11 mouse cellular contexts compared by ENCODE assay signal in the genomic region with DNA sequence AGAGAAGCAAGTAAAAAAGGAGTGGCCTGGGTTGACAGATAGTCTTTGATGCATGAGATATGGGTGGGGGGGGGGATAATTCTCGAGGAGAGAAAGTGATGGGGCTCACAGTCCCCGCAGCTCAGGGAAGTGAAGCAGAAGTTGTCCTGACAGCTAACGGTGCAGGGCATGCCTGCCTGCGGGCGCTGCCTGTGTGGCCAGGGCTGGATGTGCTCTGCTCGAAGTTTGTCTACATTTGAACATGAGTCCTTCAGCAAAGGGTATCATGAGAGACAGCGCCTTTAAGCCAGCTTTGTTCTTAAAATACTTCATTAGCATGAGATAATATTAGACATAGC. TPM values are rescaled to one million over a fixed set of nuclear protein-coding genes. Genes with fewer than 3 reads are reported as not detected.
DNase-seq lines count a peak whose midpoint lies in the region; ATAC-seq and TF ChIP-seq lines count a peak whose summit lies in the region.
"Had no signal": no experiment of that assay in that cellular context is flagged by ENCODE, and none has a peak within 500 bp of the region (broad histone marks: within the 10 kb centered on the region; RNA-seq: fewer than 3 reads in every experiment).

No protein-coding gene starts in this region.

- no peak for ATAC-seq in heart, embryonic 16.5 days (replicated peaks; ENCODE audit: extremely low read depth, insufficient read depth, low FRiP score)
- peak; percentile 58; the same call in 1 of the 2 replicates for ATAC-seq in forebrain, postnatal 0 days
- ATAC-seq in midbrain, embryonic 12.5 days (ENCODE audit: low FRiP score, low read depth) = peak; percentile 39; the same call in 1 of the 2 replicates

- TF ChIP-seq POLR2A in bone marrow macrophage, adult 2 months (IDR thresholded peaks at IDR 0.05; ENCODE audit: borderline replicate concordance, low read depth, low read length) = no peak

- peak overlapping the region; percentile 18 for H3K4me3 ChIP-seq in heart, embryonic 16.5 days (ENCODE audit: low read length)
- H3K4me3 ChIP-seq in bone marrow macrophage, adult 2 months (ENCODE audit: insufficient read depth, low read length) = peak overlapping the region; percentile 55
- H3K4me3 ChIP-seq in forebrain, postnatal 0 days (ENCODE audit: low read depth, low read length) = peak overlapping the region; percentile 24; the same call in 1 of the 2 replicates
- H3K4me3 ChIP-seq in midbrain, embryonic 12.5 days = no peak overlapping the region

- WGBS in heart, embryonic 16.5 days = 41% methylated on average over 7 of the region's 7 CpGs
- 40% methylated on average over 7 of the region's 7 CpGs for WGBS in forebrain, postnatal 0 days
- WGBS in midbrain, embryonic 12.5 days = 68% methylated on average over 7 of the region's 7 CpGs

- peaks cover 7% of the 10 kb centered on the region for H3K27me3 ChIP-seq in heart, embryonic 16.5 days (ENCODE audit: control insufficient read depth, insufficient read depth, low read length)
- no peaks in the 10 kb centered on the region for H3K27me3 ChIP-seq in forebrain, postnatal 0 days (ENCODE audit: insufficient read depth, low read length)
- H3K27me3 ChIP-seq in midbrain, embryonic 12.5 days = no peaks in the 10 kb centered on the region

- H3K36me3 ChIP-seq in heart, embryonic 16.5 days (ENCODE audit: control insufficient read depth, insufficient read depth) = no peaks in the 10 kb centered on the region
- no peaks in the 10 kb centered on the region for H3K36me3 ChIP-seq in forebrain, postnatal 0 days (ENCODE audit: insufficient read depth)
- no peaks in the 10 kb centered on the region for H3K36me3 ChIP-seq in midbrain, embryonic 12.5 days

- peak overlapping the region; percentile 13; the same call in 1 of the 2 replicates for H3K9ac ChIP-seq in heart, embryonic 16.5 days (ENCODE audit: low read length)
- no peak overlapping the region for H3K9ac ChIP-seq in forebrain, postnatal 0 days
- no peak overlapping the region for H3K9ac ChIP-seq in midbrain, embryonic 12.5 days (replicated peaks)

- no peaks in the 10 kb centered on the region for H3K4me1 ChIP-seq in heart, embryonic 16.5 days (ENCODE audit: control insufficient read depth, insufficient read depth, low read length)
- no peaks in the 10 kb centered on the region for H3K4me1 ChIP-seq in bone marrow macrophage, adult 2 months (ENCODE audit: control insufficient read depth, insufficient read depth, low read length)
- H3K4me1 ChIP-seq in forebrain, postnatal 0 days (ENCODE audit: insufficient read depth) = no peaks in the 10 kb centered on the region
- peaks cover 9% of the 10 kb centered on the region; the same call in 1 of the 2 replicates for H3K4me1 ChIP-seq in midbrain, embryonic 12.5 days

- H3K4me2 ChIP-seq in heart, embryonic 16.5 days (ENCODE audit: low read depth, low read length) = peak overlapping the region; percentile 52
- peak overlapping the region; percentile 45 for H3K4me2 ChIP-seq in forebrain, postnatal 0 days (ENCODE audit: low read depth)
- H3K4me2 ChIP-seq in midbrain, embryonic 12.5 days (replicated peaks) = peak overlapping the region; percentile 11; the same call in 1 of the 2 replicates

- H3K27ac ChIP-seq in heart, embryonic 16.5 days (ENCODE audit: low read length) = no peak overlapping the region
- no peak overlapping the region for H3K27ac ChIP-seq in bone marrow macrophage, adult 2 months (ENCODE audit: insufficient read depth, low read depth, low read length)
- no peak overlapping the region for H3K27ac ChIP-seq in forebrain, postnatal 0 days (ENCODE audit: low read depth, low read length)
- no peak overlapping the region for H3K27ac ChIP-seq in midbrain, embryonic 12.5 days (replicated peaks)
- H3K27ac ChIP-seq: macrophage had no signal

- no peak for TF ChIP-seq CTCF in bone marrow macrophage, adult 2 months (IDR thresholded peaks at IDR 0.05; ENCODE audit: low read depth, low read length)
- no peak for TF ChIP-seq CTCF in forebrain, postnatal 0 days (IDR thresholded peaks at IDR 0.05; ENCODE audit: low read depth)

- no peak for DNase-seq in heart, adult 18-20 months
- no peak for DNase-seq in forebrain, postnatal 0 days
- DNase-seq in right cerebral cortex, postnatal 25 days = no peak
- no peak for DNase-seq in adrenal gland, postnatal 36 days
- DNase-seq in right cerebral cortex, adult 18-20 months = no peak
- DNase-seq: cerebellum, adult 11 months; gastrocnemius, postnatal 25 days had no signal

- H3K9me3 ChIP-seq in heart, embryonic 16.5 days (replicated peaks; ENCODE audit: control insufficient read depth, low read length) = no peaks in the 10 kb centered on the region
- H3K9me3 ChIP-seq in forebrain, postnatal 0 days (ENCODE audit: low read length) = no peaks in the 10 kb centered on the region
- H3K9me3 ChIP-seq in midbrain, embryonic 12.5 days = no peaks in the 10 kb centered on the region

RNA-seq across cellular contexts. Expression of gene Erich3, which starts 16.2 kb away (rescaled TPM):
- polyA plus RNA-seq in heart, embryonic 16.5 days (2015; fragmentation: Nextera tagmentation; extraction: Ambion mirVana) = 0.44 and 0.53 TPM in 2 replicates
- total RNA-seq in heart, adult 18-20 months (2021) = under 1 TPM; 0.07 to 0.39 TPM
- polyA plus RNA-seq in bone marrow macrophage, adult 2 months (2012; ENCODE audit: insufficient read depth, insufficient read length, missing spikeins) = not detected in 2 replicates
- 3.4 and 3.5 TPM in 2 replicates for total RNA-seq in forebrain, postnatal 0 days (2014; rRNA removed)
- 1.9 and 2.7 TPM in 2 replicates for polyA plus RNA-seq in forebrain, postnatal 0 days (2015; fragmentation: Nextera tagmentation; extraction: Ambion mirVana)
- polyA plus RNA-seq in midbrain, embryonic 12.5 days (2016; fragmentation: Nextera tagmentation; extraction: Ambion mirVana) = 0.77 and 1.7 TPM in 2 replicates
- total RNA-seq in adrenal gland, postnatal 36 days (2021) = under 1 TPM; 0.13 to 0.36 TPM
- total RNA-seq: gastrocnemius, postnatal 25 days had no signal
- polyA plus RNA-seq: macrophage had no signal

RNA-seq across cellular contexts. Expression of gene Tyw3, which starts 50.5 kb away (rescaled TPM):
- 6.8 and 10.3 TPM in 2 replicates for polyA plus RNA-seq in heart, embryonic 16.5 days (2015; fragmentation: Nextera tagmentation; extraction: Ambion mirVana)
- 1 to 10 TPM; 3.5 to 3.7 TPM for total RNA-seq in heart, adult 18-20 months (2021)
- 3.8 and 3.9 TPM in 2 replicates for polyA plus RNA-seq in bone marrow macrophage, adult 2 months (2012; ENCODE audit: insufficient read depth, insufficient read length, missing spikeins)
- total RNA-seq in forebrain, postnatal 0 days (2014; rRNA removed) = 13.8 and 13.9 TPM in 2 replicates
- 8.1 and 8.5 TPM in 2 replicates for polyA plus RNA-seq in forebrain, postnatal 0 days (2015; fragmentation: Nextera tagmentation; extraction: Ambion mirVana)
- polyA plus RNA-seq in midbrain, embryonic 12.5 days (2016; fragmentation: Nextera tagmentation; extraction: Ambion mirVana) = 15.3 and 17.1 TPM in 2 replicates
- 1 to 10 TPM; 3.1 to 4.5 TPM for total RNA-seq in adrenal gland, postnatal 36 days (2021)

RNA-seq across cellular contexts. Expression of gene Cryz, which starts 50.9 kb away (rescaled TPM):
- 9.3 and 10.2 TPM in 2 replicates for polyA plus RNA-seq in heart, embryonic 16.5 days (2015; fragmentation: Nextera tagmentation; extraction: Ambion mirVana)
- total RNA-seq in heart, adult 18-20 months (2021) = 10 to 100 TPM; 19.7 to 20.8 TPM
- 6.5 and 11.8 TPM in 2 replicates for polyA plus RNA-seq in bone marrow macrophage, adult 2 months (2012; ENCODE audit: insufficient read depth, insufficient read length, missing spikeins)
- total RNA-seq in forebrain, postnatal 0 days (2014; rRNA removed) = 11.6 and 15.0 TPM in 2 replicates
- 11.5 and 13.9 TPM in 2 replicates for polyA plus RNA-seq in forebrain, postnatal 0 days (2015; fragmentation: Nextera tagmentation; extraction: Ambion mirVana)
- polyA plus RNA-seq in midbrain, embryonic 12.5 days (2016; fragmentation: Nextera tagmentation; extraction: Ambion mirVana) = 15.1 and 17.4 TPM in 2 replicates
- 10 to 100 TPM; 18.3 to 20.4 TPM for total RNA-seq in adrenal gland, postnatal 36 days (2021)
